Mouse (Mus musculus): ENCODE measurements at regions not wholly inside any gene's neighbourhood (a gene's known extent, or its start where the extent isn't known, plus 50 kb on each side); places are given as distances from the start of the nearest gene placed in this dataset.

DNA sequence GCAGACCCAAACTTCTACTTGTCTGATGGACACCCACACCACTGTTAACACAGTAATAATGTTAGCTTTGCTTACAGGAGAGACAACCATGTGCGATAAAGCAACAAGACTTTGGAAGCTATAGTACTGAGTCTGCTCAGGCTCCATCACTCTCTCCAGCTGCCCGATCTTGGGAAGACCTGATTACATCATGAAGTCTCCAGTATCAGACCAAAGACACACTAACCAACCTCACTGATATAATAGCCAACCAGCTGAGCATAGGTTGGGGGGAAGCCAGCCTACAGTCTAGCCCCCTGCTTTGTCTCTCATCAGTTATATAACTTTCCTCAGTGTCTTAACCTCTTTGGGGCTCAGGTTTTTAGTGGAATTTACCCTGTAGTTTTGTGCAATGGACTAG is 51.9 kb upstream of the Cdyl start:
- TF ChIP-seq POLR2A (IDR thresholded peaks at IDR 0.05; ENCODE audit: borderline replicate concordance, extremely low read depth, low read depth, low read length) (no peak), CTCF (IDR thresholded peaks at IDR 0.05; ENCODE audit: insufficient read depth, low read length) (no peak)

Measured in lung, adult 2 months (tissue).